Mouse (Mus musculus): Measurements from ENCODE around the gene Bmp4.

Gene Bmp4

DNA sequence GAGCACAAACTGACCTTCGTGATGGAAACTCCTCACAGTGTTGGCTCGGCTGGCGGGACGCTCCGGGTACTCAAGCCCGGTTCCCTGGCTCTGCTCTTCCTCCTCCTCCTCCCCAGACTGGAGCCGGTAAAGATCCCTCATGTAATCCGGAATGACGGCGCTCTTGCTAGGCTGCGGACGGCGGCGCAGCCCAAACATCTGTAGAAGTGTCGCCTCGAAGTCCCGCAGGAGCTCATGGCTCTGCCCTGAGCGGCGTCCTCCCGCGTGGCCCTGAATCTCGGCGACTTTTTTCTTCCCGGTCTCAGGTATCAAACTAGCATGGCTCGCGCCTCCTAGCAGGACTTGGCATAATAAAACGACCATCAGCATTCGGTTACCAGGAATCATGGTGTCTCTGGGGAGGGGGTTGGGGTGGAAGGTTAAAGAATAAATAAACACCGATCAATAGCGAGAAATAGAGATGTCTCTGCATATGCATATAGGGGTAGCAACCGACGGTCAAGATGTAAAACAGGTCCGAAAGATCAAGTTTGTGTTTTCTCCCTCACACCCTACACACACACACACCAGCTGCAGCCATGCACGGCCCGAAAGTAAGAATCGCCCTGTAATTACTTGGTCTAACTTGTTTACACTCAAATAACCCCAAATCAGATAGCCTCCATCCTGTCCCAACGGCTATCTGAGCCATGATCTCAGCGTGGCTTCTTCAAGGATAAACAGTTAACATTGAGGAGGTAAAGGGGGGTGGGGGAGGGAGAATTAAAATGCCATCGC, 4.6 kb downstream of the Bmp4 start:
- DNase-seq: peak; percentile 29 to 57

DNA sequence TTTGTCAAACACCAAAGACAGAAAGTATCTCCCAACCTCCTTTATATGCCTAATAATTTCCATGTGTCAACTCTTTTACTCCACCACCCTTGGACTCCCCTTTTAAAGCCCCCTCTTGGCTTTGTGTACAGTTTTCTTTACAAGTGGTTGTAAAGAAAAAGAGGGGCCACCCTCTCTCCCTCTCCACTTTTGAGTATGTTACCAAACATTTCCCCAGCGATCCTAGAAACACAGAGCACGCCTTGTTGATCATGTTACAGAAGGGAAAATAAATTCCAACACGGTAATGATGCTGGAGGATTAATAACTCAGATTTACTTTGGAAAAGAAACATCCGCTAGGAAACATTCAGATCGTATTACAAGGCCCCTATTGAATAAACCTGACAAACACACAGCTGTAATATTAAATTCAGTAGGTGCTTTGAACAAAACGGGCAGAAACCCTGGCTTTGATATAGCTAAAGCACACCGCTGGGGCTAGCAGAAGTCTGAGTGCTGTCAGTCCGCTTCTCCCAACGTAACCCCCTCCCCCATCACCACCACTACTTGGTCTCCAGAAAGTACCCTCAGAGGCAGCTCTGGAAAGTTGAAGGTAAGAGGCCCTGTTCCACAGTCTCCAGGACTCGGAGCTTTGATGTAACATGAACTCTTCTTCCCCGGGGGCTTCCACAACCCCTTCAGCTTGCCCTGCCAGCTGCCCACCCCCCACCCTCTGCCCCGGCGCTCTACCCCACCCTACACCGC, 5.3 kb downstream of the Bmp4 start:
- DNase-seq: peak in 1 of 2 experiments; percentile 46

DNA sequence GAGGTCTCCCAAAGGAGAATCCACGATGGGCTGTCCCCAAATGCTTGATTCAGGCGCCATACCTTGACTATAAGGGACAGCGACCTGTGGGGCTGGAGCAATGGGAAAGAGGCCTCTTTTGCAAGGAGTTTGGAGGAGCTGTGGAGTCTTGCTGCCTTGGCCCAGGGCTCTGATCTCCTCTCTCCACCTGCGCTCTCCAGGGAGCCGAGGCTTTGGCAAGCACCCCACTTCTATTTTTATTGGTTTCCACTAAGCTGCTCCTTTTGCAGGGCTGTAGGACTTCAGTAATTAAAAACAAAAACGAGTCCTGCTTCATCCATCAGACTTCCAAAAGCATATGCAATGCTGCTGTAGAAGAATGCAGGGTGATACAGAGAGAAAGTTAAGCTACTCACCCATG, 9.0 kb downstream of the Bmp4 start:
- peak in 1 of 2 experiments; percentile 43 for DNase-seq

GRCm38 (mm10) chr14:46380286-46380721, 10.2 kb downstream of the Bmp4 start:
- DNase-seq: peak; percentile 57 to 76

DNA sequence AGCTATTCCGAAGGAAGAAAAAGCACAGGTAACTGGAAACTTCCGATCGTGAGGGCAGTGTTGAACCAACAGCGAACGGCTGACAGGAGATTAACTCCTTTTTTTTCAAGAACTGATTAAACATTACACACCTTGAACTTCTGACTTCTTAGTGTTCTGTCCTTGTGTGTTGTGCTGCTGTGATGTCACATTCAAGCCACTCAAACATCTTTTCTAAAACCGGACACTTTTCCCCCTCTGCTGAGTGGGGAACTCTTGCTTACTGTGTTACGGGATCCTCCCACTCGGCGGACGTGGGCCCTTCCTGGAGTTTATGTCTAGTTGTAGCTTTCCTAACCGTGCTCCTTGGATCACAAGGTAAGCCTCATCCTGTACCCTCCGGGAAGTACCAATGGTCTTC, 11.2 kb downstream of the Bmp4 start, which contains the start of gene Gm15217:
Gene Gm15217, plus strand, starts transcription at position 130 of the 400 bp plus-strand sequence.
- peak; percentile 42 to 47 for DNase-seq

DNA sequence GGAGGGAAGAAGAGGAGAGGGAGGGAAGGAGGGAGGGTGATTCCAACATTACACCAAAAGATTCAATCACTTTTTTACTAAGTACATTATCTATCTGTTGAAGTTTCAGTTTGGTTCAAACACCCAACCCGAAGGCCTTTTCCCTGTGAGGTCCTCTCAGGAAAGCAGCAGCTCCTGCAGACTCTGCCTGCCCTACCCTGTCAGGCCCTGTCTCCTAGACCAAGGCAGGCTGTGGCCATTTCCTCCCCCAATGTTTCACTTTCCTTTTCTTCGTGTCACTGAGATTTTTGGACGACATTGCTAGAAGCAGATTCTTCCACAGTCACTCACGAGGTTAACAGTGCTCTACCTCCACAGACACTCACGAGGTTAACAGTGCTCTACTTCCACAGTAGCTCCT, 14.7 kb downstream of the Bmp4 start:
- no peak for DNase-seq

DNA sequence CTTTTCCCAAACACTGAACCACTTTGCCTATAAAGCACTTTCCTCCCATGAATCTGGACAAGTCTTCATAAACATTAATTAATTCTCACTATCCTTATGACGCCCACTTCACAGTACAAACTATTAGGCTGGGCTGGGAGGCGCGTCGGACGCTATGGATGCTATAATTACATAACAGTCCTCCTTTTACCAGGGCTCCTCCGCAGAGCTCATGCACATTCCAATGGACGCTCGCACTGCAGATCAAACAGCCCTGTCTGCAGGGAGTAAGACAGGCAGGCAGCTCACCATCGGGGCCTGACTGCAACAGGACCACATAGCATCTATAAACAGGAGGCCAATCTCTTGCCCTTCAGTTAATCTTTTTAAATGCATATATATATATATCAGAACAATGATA, 18.0 kb downstream of the Bmp4 start:
- DNase-seq: no peak

DNA sequence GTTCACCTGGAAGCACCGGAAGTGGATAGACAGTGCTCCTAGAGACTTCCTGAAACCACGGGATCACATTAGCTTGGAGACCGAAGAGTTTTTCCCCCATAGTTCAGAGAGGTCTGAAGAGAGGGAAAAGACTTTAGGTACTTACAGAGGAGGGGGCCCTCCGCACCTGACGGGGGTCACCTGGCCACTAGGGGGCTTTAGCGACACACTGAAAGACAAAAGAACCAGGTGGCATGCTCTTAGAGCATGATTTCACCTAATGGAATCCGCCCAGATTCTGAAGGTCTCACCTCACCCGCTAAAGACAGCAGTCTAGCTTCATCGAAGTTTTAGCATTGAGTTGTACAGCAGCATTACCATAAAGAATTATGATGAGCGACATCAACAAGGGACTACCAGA, 27.3 kb downstream of the Bmp4 start:
- DNase-seq: peak; percentile 31 to 50

DNA sequence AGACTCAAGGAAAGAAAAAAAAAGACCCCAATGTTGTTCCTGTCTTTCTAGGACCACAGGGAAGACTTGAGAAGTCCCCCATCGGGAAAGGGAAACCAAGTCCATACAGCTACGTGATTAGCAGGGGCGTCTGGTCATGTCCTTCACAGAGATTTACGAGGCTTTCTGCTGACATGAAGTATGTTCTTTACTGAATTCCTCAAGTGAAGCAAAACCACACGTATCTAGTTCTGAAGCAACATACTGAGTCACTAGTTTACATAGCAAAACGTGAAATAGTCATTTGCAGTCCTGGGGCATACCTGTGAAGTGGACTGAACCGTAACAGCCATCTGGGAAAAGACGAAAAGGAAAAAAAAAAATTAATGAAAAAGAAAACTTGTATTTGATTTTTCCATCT, 32.8 kb downstream of the Bmp4 start:
- DNase-seq: no peak

GRCm38 (mm10) chr14:46357286-46357685, 33.2 kb downstream of the Bmp4 start:
- DNase-seq: no peak

DNA sequence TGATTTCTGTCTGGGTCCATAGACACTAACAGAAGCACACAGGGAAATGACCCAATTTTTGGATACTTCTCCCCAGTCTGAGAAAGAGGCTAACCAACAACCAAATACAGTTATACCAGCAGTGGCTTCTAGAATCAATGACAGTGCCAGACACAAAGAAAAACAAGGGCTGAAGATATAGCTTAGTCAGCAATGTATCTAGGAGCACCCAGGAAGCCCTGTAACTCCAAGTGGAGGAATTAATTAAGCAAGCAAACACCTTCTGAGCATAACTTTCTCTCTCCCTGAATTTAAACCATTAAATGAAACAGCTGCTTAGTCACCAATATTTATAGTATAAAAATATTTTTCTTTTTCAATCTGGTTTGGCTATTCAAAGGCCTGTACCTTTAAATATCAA, 45.7 kb downstream of the Bmp4 start:
- no peak for DNase-seq

DNA sequence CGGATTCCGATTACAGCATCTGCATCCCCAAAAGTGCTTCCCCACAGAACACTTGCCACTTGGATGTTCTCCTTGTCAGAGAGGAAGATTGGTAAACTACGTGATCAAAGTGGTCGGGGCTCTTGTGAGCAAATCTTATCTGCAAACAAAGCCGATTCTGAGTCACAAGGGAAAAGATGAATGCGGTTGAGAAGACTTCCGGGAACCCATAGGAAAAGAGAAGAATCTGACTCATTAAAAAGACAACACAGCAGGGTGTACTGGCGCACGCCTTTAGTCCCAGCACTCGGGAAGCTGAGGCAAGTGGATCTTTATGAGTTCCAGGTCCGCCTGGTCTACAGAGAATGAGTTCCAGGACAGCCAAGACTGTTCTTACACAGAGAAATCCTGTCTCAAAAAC, 51.7 kb downstream of the Bmp4 start:
- no peak for DNase-seq

Measured in kidney, postnatal 36 days (tissue).